Mouse (Mus musculus) midbrain, embryonic 13.5 days (tissue): ENCODE results near the gene Olfr1314. TPM values are rescaled to one million over a fixed set of nuclear protein-coding genes. Genes with fewer than 3 reads are reported as not detected.

Source experiments
- ATAC-seq: fragments of 200-750 bp; cut with Nextera tagmentation; 2 replicates; pipeline ENCODE4 v1.8.0; 2017; ENCODE audit warnings: mild to moderate bottlenecking, moderate TSS enrichment, moderate library complexity
- H3K27ac ChIP-seq: fragments of 300-500 bp; sonication (generic); 2 replicates; pipeline ENCODE4 v1.5.1; 2015; ENCODE audit warnings: inconsistent platforms, mild to moderate bottlenecking, moderate library complexity
- H3K27me3 ChIP-seq: fragments of 300-500 bp; sonication (generic); 2 replicates; pipeline ENCODE4 v1.6.1; 2015; ENCODE audit warnings: mild to moderate bottlenecking, inconsistent platforms
- H3K36me3 ChIP-seq: fragments of 300-500 bp; sonication (generic); 2 replicates; pipeline ENCODE4 v1.6.1; 2015; ENCODE audit warnings: mild to moderate bottlenecking, inconsistent platforms
- H3K4me1 ChIP-seq: fragments of 300-500 bp; sonication (generic); replicated peaks from 2 replicates; pipeline ENCODE4 v1.6.1; 2015; ENCODE audit warnings: inconsistent platforms
- H3K4me2 ChIP-seq: fragments of 300-500 bp; sonication (generic); replicated peaks from 2 replicates; pipeline ENCODE4 v1.6.1; 2015; ENCODE audit warnings: moderate library complexity, mild to moderate bottlenecking, inconsistent platforms
- H3K4me3 ChIP-seq: fragments of 300-500 bp; sonication (generic); replicated peaks from 2 replicates; pipeline ENCODE4 v1.5.1; 2015; ENCODE audit warnings: mild to moderate bottlenecking, inconsistent platforms
- H3K9ac ChIP-seq: fragments of 300-500 bp; sonication (generic); replicated peaks from 2 replicates; pipeline ENCODE4 v1.6.1; 2015; ENCODE audit warnings: mild to moderate bottlenecking, inconsistent platforms
- H3K9me3 ChIP-seq: fragments of 300-500 bp; sonication (generic); 2 replicates; pipeline ENCODE4 v1.6.1; 2016; ENCODE audit warnings: mild to moderate bottlenecking, inconsistent platforms
- WGBS: fragments of 180-500 bp; shearing (Covaris S2); methylation state at CpG from one replicate; pipeline ENCODE4 v1.1.7; 2015; 5-methylcytosine and 5-hydroxymethylcytosine counted together
- polyA plus RNA-seq: library from polyadenylated mRNA; unstranded; fragments of >200 nt; fragmentation: Nextera tagmentation; extraction: Ambion mirVana; gene quantifications from 2 replicates; pipeline ENCODE4 v1.2.1, GENCODE M21; 2015

Gene Olfr1314
- not detected in 2 replicates for polyA plus RNA-seq

- Histone ChIP-seq H3K4me1 (no peaks in the 10 kb centered on the region), H3K9ac (no peak within 1 kb of the TSS), H3K4me2 (no peak within 1 kb of the TSS), H3K9me3 (no peaks in the 10 kb centered on the region), H3K27me3 (no peaks in the 10 kb centered on the region), H3K4me3 (no peak within 1 kb of the TSS), H3K27ac (no peak within 1 kb of the TSS), H3K36me3 (no peaks in the 10 kb centered on the region)
- ATAC-seq = no peak
Measured at GRCm38 (mm10) chr2:112096681-112097080, at the start of gene Olfr1314. TSS of gene Olfr1314 (minus strand) at chr2:112096781.

GRCm38 (mm10) chr2:112140029-112140428 lies 43.4 kb upstream of the Olfr1314 start, which contains the start of gene Olfr1317:
TSS of gene Olfr1317 (plus strand) at chr2:112140329.
- Histone ChIP-seq H3K9me3 (no peaks in the 10 kb centered on the region), H3K4me3 (no peak within 1 kb of the TSS), H3K36me3 (no peaks in the 10 kb centered on the region), H3K27me3 (no peaks in the 10 kb centered on the region), H3K4me1 (no peaks in the 10 kb centered on the region), H3K27ac (no peak within 1 kb of the TSS), H3K9ac (no peak within 1 kb of the TSS), H3K4me2 (no peak within 1 kb of the TSS)
- 85% methylated on average over 2 of the region's 2 CpGs for WGBS
- no peak for ATAC-seq

GRCm38 (mm10) chr2:112134877-112135276 lies 38.3 kb upstream of the Olfr1314 start, which contains the start of gene Olfr1316:
TSS of gene Olfr1316 (minus strand) at chr2:112134977.
- H3K9me3 ChIP-seq = no peaks in the 10 kb centered on the region
- H3K9ac ChIP-seq = no peak within 1 kb of the TSS
- 88% methylated on average over 2 of the region's 2 CpGs for WGBS
- no peak within 1 kb of the TSS for H3K27ac ChIP-seq
- no peaks in the 10 kb centered on the region for H3K4me1 ChIP-seq
- H3K4me2 ChIP-seq = no peak within 1 kb of the TSS
- no peak for ATAC-seq
- H3K27me3 ChIP-seq = no peaks in the 10 kb centered on the region
- H3K4me3 ChIP-seq = no peak within 1 kb of the TSS
- no peaks in the 10 kb centered on the region for H3K36me3 ChIP-seq

- Histone ChIP-seq H3K9ac (no peak within 1 kb of the TSS), H3K36me3 (no peaks in the 10 kb centered on the region), H3K27me3 (no peaks in the 10 kb centered on the region), H3K4me3 (no peak within 1 kb of the TSS), H3K4me1 (no peaks in the 10 kb centered on the region), H3K27ac (no peak within 1 kb of the TSS), H3K4me2 (no peak within 1 kb of the TSS), H3K9me3 (no peaks in the 10 kb centered on the region)
- 72% methylated on average over 1 of the region's 1 CpGs for WGBS
- ATAC-seq = no peak
Measured at GRCm38 (mm10) chr2:112115340-112115739, 18.8 kb upstream of the Olfr1314 start, which contains the start of gene Olfr1315-ps1. TSS of gene Olfr1315-ps1 (minus strand) at chr2:112115440.

- H3K27ac ChIP-seq = no peak within 1 kb of the TSS
- H3K4me3 ChIP-seq = no peak within 1 kb of the TSS
- no peak within 1 kb of the TSS for H3K4me2 ChIP-seq
- H3K27me3 ChIP-seq = no peaks in the 10 kb centered on the region
- ATAC-seq = no peak
- H3K9me3 ChIP-seq = no peaks in the 10 kb centered on the region
- no peak within 1 kb of the TSS for H3K9ac ChIP-seq
- no peaks in the 10 kb centered on the region for H3K4me1 ChIP-seq
- no peaks in the 10 kb centered on the region for H3K36me3 ChIP-seq
Measured at GRCm38 (mm10) chr2:112077743-112078142, 18.8 kb downstream of the Olfr1314 start, which contains the start of gene Olfr1313. TSS of gene Olfr1313 (minus strand) at chr2:112077843.

- Histone ChIP-seq H3K9ac (no peak within 1 kb of the TSS), H3K4me2 (no peak within 1 kb of the TSS)
- WGBS = 37% methylated on average over 1 of the region's 1 CpGs
Measured at GRCm38 (mm10) chr2:112050138-112050537, 46.4 kb downstream of the Olfr1314 start, which contains the start of gene Olfr1312. TSS of gene Olfr1312 (minus strand) at chr2:112050238.

More at GRCm38 (mm10) chr2:112050138-112050537, 46.4 kb downstream of the Olfr1314 start, which contains the start of gene Olfr1312:
- no peak within 1 kb of the TSS for H3K4me3 ChIP-seq
- H3K27me3 ChIP-seq = no peaks in the 10 kb centered on the region
- no peak for ATAC-seq
- H3K27ac ChIP-seq = no peak within 1 kb of the TSS
- H3K36me3 ChIP-seq = no peaks in the 10 kb centered on the region
- 0 out of 2 replicates have a peak, but pooled peaks cover 2% of the 10 kb centered on the region for H3K9me3 ChIP-seq
- H3K4me1 ChIP-seq = no peaks in the 10 kb centered on the region

Other genes with a start within 250 kb of the Olfr1314 start
- gene Olfr1305, start 219.6 kb downstream of the Olfr1314 start, polyA plus RNA-seq = not detected in 2 replicates
- gene Olfr1306, start 180.5 kb downstream of the Olfr1314 start, polyA plus RNA-seq = not detected in 2 replicates
- 0.01 TPM in 1 of 2 replicates, not detected in the other for gene Olfr1307, start 147.3 kb downstream of the Olfr1314 start, polyA plus RNA-seq
- gene Olfr1308, start 131.8 kb downstream of the Olfr1314 start, polyA plus RNA-seq = not detected in 2 replicates
- not detected in 2 replicates for gene Olfr1309, start 106.5 kb downstream of the Olfr1314 start, polyA plus RNA-seq
- gene Olfr1310, start 84.1 kb downstream of the Olfr1314 start, polyA plus RNA-seq = not detected in 2 replicates
- not detected in 2 replicates for gene Olfr1311, start 72.4 kb downstream of the Olfr1314 start, polyA plus RNA-seq
- not detected in 2 replicates for gene Olfr1312, start 46.5 kb downstream of the Olfr1314 start, polyA plus RNA-seq
- gene Olfr1313, start 18.9 kb downstream of the Olfr1314 start, polyA plus RNA-seq = not detected in 2 replicates
- not detected in 2 replicates for gene Olfr1315-ps1, start 18.7 kb upstream of the Olfr1314 start, polyA plus RNA-seq
- gene Olfr1316, start 38.2 kb upstream of the Olfr1314 start, polyA plus RNA-seq = not detected in 2 replicates
- gene Olfr1317, start 43.5 kb upstream of the Olfr1314 start, polyA plus RNA-seq = not detected in 2 replicates
- not detected in 2 replicates for gene Olfr1318, start 57.4 kb upstream of the Olfr1314 start, polyA plus RNA-seq
- gene Lpcat4, start 142.7 kb upstream of the Olfr1314 start, polyA plus RNA-seq = 13.7 and 13.9 TPM in 2 replicates
- gene Nutm1, start 162.5 kb upstream of the Olfr1314 start, polyA plus RNA-seq = 0.05 TPM in 1 of 2 replicates, not detected in the other
- gene Nop10, start 165.1 kb upstream of the Olfr1314 start, polyA plus RNA-seq = 152 and 160 TPM in 2 replicates
- 16.4 TPM in 2 replicates for gene Slc12a6, start 169.0 kb upstream of the Olfr1314 start, polyA plus RNA-seq
- not detected in 2 replicates for gene Gm21985, start 169.5 kb upstream of the Olfr1314 start, polyA plus RNA-seq